Mouse (Mus musculus) naive thymus-derived CD4-positive, alpha-beta T cell, adult 2 months (primary cell): ENCODE data around the gene Psmb5.

Experiments
- DNase-seq: peaks from one replicate; pipeline ENCODE4 v3.0.0-alpha.2; 2011; ENCODE audit warnings: low read depth

The Psmb5 gene

DNA sequence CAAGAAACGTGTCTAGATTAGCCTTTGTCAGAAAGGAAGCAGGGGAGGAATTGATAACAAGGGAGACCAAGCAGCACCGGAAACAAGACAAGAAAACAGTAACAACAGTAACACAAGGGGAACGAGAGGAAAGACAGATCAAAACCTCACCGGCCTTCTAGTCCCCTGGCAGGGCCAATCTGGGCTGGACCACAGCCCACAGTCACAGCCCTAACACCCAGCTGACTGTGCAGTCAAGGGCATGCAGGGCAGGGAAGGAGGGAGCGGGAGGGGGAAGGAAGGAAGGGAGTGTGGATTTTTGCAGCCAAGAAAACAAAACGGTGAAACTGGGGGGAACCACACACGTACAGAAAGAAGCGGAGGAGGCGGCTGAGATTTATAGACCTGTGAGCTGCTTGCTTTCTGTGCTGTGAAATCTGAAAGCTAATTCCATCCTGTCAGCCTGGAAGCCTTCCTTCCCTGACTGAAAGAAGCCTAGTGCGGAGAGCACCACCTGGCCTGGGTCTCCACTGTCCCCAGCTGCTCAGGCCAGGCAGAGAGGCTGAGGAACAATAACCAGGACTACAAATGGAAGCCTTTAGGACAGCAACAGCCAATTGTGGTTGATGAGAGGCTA lies 25.4 kb downstream of the Psmb5 start:
- no peak for DNase-seq

DNA sequence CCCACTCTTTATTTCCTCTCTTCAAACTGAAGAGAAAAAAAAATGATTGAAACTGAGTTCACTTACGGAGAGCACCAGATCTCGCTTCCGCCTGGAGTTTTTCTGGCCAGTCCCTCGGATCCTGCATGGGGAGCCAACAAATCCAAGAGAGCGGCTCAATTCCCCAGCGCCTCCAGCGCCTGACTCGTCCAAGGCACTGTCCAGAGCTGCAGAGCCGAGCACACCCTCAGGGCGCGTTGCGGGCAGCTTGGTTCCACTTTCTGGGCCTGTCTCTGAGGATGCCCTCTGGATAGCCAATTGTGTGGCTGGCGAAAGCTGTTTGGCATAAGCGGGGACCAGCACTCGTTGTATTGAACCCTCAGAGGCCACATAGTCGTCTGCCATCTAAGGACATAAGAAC lies 26.8 kb downstream of the Psmb5 start:
- DNase-seq = no peak

- peak; percentile 78 for DNase-seq
Measured at GRCm38 (mm10) chr14:54583681-54584338, 34.0 kb downstream of the Psmb5 start.

DNA sequence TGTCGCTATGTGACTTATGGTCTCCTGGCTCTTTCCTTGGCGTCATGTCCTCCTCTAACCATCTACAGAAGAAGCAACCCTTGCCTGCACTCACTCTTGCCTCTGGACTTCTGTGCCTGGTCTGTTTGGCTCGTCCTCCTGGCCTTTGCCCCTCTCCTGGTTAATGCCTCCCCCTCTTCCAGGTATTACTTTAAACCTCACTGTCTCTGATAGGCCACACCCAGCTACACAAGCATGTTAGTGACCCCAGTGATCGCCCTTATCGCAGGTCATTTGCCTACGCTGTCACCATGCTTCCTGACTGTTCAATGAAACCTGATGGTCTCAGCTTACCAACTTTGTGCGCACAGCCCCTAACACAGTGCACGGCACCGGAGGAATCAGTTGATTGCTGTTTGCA lies 35.3 kb downstream of the Psmb5 start:
- no peak for DNase-seq

GRCm38 (mm10) chr14:54579638-54580037 lies 38.2 kb downstream of the Psmb5 start:
- DNase-seq = no peak

- peak; percentile 82 for DNase-seq
Measured at GRCm38 (mm10) chr14:54578063-54578462, 39.8 kb downstream of the Psmb5 start.

DNA sequence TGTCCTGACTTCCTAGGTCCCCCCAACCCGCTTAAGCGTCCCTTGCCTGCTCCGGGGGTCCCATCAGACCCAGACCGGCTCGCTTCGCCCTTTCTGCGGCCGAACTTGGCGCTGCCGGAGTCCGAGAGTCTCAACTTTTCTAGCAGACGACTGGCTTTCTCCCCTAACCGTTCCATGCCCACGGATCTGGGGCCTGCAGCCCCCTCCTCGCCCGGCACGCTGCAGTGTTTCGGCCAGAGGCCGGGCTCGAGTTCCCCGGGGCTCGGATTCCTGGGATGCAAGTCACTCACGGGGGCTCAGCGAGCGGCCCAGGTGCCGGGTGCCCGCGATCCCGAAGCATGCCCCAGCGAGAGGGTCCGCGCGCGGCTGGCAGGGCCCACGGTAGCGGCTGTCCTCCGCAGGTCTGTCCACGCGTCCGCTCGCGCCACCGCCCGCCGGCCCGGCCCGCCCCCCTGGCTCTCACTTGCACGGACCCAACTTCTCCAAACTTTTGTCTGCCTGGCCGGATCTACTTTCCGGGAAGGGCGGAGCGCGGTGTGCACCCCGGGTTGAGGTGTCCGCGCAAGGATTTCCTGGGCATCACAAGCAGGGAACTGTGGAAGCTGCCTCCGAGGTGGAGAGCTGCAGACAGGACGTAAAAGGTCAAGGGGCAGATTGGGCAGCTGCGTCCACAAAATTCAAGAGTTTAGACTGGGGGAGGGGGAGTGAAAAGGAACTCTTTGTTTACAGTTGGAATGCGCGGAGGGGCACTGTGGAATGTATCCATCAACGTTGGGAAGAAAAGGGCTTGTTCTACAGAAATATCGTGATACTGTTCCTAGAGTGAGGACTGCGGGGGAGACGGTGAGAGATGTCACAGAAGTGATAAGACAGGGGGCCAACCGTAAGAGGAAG lies 40.5 kb downstream of the Psmb5 start, which contains the start of gene Ajuba:
Gene Ajuba, minus strand, starts transcription at position 470 of the 894 bp plus-strand sequence.
- DNase-seq = peak; percentile 44

- DNase-seq = peak; percentile 42
Measured at GRCm38 (mm10) chr14:54576241-54577088, 41.4 kb downstream of the Psmb5 start.

DNA sequence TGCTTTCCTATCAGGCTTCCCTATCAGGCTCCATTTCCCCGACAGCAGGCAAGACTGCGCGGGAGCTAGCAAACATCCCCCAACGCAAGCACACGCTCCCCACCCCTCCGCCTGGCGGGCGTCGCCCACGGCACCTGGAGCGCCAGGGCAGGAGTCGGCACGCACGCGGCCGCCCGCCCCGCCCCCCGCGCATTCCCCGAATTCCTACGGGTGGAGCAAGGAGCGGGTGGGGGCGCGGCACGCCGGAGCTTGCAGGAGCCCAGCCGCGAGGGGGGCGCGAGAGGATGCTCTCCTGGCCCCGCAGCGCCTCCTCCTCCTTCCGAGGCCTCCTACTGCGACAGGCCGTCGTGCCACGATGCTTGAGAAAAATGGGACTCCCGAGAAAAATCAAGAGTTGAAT lies 42.2 kb downstream of the Psmb5 start:
- DNase-seq = no peak

- no peak for DNase-seq
Measured at GRCm38 (mm10) chr14:54575031-54575430, 42.8 kb downstream of the Psmb5 start.

DNA sequence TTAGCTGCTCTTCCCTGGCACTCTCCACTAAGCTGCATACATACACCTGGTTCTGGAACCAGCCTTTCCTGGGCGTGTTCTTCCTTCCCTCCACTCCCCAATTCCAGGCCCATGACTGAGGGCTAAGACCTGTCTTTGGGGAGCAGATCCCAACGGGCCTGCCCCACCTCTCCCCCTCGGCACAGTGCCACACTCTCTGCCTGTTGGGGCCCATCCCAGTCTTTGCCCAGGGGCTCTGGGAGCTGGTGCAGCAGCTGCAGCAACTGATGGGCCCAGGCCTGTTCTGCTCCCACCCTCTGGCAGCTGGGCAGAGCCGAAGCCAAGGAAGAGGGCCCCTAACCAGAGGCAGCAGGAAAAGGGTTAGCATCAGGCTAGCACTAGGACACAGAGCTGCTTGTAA lies 43.6 kb downstream of the Psmb5 start:
- DNase-seq = no peak

DNA sequence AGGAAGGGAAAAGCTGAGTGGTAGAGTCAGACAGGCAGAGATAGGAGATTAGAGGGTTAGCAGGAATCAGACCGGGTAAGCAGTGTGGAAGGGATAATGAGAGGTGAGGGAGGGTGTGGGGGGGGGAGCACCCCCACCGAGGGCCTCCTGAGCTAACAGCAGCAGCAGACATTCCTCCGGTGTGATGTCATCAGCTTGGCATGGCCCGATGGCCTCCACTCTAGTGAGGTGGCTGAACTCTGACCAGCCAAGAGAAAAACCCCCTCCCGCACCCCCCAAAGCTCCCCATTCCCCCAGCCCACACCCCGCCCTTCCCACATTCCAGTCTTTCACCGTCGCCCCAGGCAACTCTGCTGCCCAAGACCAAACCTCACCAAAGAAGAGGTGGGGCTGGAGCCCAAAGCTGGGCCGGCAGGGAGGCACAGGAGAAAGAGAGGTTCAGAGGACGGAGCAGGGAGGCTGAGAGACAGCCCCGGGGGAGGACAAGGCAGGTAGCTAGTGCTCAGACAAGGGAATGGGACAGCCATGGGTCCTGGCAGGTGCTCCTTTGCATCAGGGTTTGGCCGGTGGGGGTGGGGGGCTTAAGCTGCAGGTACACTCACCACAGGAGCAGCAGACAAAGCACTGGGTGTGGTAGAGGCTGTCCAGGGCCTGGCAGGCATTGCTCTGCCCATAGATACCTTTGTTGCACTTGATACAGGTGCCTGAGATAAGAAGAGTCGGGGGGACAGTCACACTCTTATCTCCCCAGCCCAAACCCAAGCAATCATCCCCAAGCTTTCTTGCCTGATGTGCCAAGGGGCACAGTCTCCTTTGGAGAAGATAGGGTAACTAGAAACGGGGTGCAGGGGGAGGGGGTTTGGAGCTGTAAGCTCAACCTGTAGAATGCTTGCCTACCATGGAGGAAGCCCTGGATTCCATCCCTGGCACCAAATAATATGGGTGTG lies 44.8 kb downstream of the Psmb5 start:
- no peak for DNase-seq

- DNase-seq = no peak
Measured at GRCm38 (mm10) chr14:54572122-54572521, 45.7 kb downstream of the Psmb5 start.

DNA sequence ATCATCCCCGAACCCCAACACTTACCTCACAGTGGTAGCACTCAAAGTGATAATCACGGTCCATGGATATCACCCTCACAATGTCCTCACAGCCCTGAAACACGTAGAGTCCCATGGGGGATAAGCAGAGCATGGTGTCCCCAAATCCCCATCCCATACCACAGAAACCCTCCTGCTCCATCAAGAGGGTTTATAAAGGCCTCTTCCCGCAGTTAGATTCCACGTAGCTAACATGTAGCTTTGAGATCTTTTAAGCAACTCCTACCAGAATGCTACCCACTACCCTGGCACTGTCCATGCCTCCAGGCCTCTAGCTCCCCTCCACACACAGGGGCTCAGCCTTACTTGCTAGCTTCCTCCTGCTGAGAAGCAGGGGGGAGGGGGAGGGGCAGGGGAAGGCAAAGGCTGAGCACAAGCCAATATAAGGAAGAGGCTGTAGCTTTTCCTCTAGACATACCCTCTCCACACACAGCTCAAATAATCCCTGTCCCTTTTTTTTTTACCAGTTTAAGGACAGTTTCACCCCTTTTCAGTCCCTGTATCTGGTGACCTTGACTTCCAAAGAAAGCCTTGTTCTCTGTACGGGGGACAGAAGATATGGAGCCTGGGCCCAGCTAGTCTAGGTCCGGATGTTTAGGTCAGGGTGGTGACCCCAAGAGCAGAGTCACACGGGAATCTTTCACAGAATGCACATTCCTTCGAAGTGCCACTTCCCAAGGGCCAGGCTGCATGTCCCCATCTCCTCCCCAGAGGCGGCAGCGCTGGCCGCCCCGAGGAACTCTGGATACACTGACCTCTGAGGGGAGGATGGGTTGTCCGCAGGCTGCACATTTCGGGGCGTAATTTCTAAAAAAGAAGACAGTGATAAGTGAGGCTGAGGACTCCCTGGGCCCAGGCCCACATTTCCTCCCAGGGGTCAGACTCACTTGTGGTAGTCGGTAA lies 48.1 kb downstream of the Psmb5 start:
- DNase-seq = no peak

GRCm38 (mm10) chr14:54568694-54569414 lies 49.0 kb downstream of the Psmb5 start:
- DNase-seq = peak; percentile 79
